In genomic region chr1:132416943-132417290, GRCm38 (mm10) we compare ENCODE assay signal across 8 mouse cellular contexts. TPM values are rescaled to one million over a fixed set of nuclear protein-coding genes. Genes with fewer than 3 reads are reported as not detected.
DNase-seq lines count a peak whose midpoint lies in the region; ATAC-seq and TF ChIP-seq lines count a peak whose summit lies in the region.

No protein-coding gene starts in this region.

- no peaks in the 10 kb centered on the region for H3K9me3 ChIP-seq in kidney, postnatal 0 days (replicated peaks; ENCODE audit: low read length)
- no peaks in the 10 kb centered on the region for H3K9me3 ChIP-seq in embryonic facial prominence, embryonic 11.5 days (replicated peaks; ENCODE audit: control insufficient read depth, low read length)
- H3K9me3 ChIP-seq in hindbrain, postnatal 0 days (ENCODE audit: low read length), result no peaks in the 10 kb centered on the region
- no peaks in the 10 kb centered on the region for H3K9me3 ChIP-seq in midbrain, embryonic 15.5 days

- peak overlapping the region; percentile 97 for H3K27ac ChIP-seq in kidney, postnatal 0 days
- peak overlapping the region; percentile 85 for H3K27ac ChIP-seq in embryonic facial prominence, embryonic 11.5 days (replicated peaks; ENCODE audit: low read depth, low read length)
- H3K27ac ChIP-seq in hindbrain, postnatal 0 days, result peak overlapping the region; percentile 91
- peak overlapping the region; percentile 91 for H3K27ac ChIP-seq in midbrain, embryonic 15.5 days

- no peaks in the 10 kb centered on the region for H3K27me3 ChIP-seq in kidney, postnatal 0 days (ENCODE audit: insufficient read depth, low read length)
- no peaks in the 10 kb centered on the region for H3K27me3 ChIP-seq in embryonic facial prominence, embryonic 11.5 days (ENCODE audit: control insufficient read depth, insufficient read depth, low read length)
- H3K27me3 ChIP-seq in hindbrain, postnatal 0 days (ENCODE audit: insufficient read depth, low read length), result no peaks in the 10 kb centered on the region
- no peaks in the 10 kb centered on the region for H3K27me3 ChIP-seq in midbrain, embryonic 15.5 days (replicated peaks)

- no peak for DNase-seq in kidney, postnatal 0 days (ENCODE audit: low spot score)
- no peak for DNase-seq in kidney, postnatal 36 days
- DNase-seq in embryonic facial prominence, embryonic 11.5 days (ENCODE audit: low spot score), result no peak
- DNase-seq in hindbrain, postnatal 0 days (ENCODE audit: low spot score), result no peak
- DNase-seq in spleen, postnatal 10 days (ENCODE audit: low spot score in 2 of 2), result no peak
- no peak for DNase-seq in right cerebral cortex, postnatal 25 days

- WGBS in kidney, postnatal 0 days, result 12% methylated on average over 6 of the region's 6 CpGs
- 21% methylated on average over 6 of the region's 6 CpGs for WGBS in embryonic facial prominence, embryonic 11.5 days
- WGBS in hindbrain, postnatal 0 days, result 20% methylated on average over 6 of the region's 6 CpGs
- 16% methylated on average over 6 of the region's 6 CpGs for WGBS in midbrain, embryonic 15.5 days

- peak overlapping the region; percentile 78 for H3K4me2 ChIP-seq in kidney, postnatal 0 days (ENCODE audit: low read length)
- peak overlapping the region; percentile 78 for H3K4me2 ChIP-seq in embryonic facial prominence, embryonic 11.5 days (ENCODE audit: low read depth, low read length)
- peak overlapping the region; percentile 82 for H3K4me2 ChIP-seq in hindbrain, postnatal 0 days (ENCODE audit: low read depth, low read length)
- H3K4me2 ChIP-seq in midbrain, embryonic 15.5 days, result peak overlapping the region; percentile 89

- H3K36me3 ChIP-seq in kidney, postnatal 0 days (ENCODE audit: insufficient read depth, low read length), result no peaks in the 10 kb centered on the region
- H3K36me3 ChIP-seq in embryonic facial prominence, embryonic 11.5 days (replicated peaks; ENCODE audit: control insufficient read depth, insufficient read depth, low read depth, low read length), result no peaks in the 10 kb centered on the region
- no peaks in the 10 kb centered on the region for H3K36me3 ChIP-seq in hindbrain, postnatal 0 days (ENCODE audit: insufficient read depth, low read length)
- H3K36me3 ChIP-seq in midbrain, embryonic 15.5 days (replicated peaks), result no peaks in the 10 kb centered on the region

- ATAC-seq in kidney, postnatal 0 days (replicated peaks; ENCODE audit: low FRiP score, low read depth), result no peak
- no peak for ATAC-seq in embryonic facial prominence, embryonic 11.5 days (replicated peaks; ENCODE audit: insufficient number of reproducible peaks, low FRiP score, low TSS enrichment, low read depth)
- no peak for ATAC-seq in hindbrain, postnatal 0 days
- no peak for ATAC-seq in midbrain, embryonic 15.5 days (replicated peaks)
- ATAC-seq in monocyte, adult 5-6 weeks (replicated peaks; ENCODE audit: insufficient number of reproducible peaks, low FRiP score, low TSS enrichment, poor library complexity, severe bottlenecking), result no peak

- H3K9ac ChIP-seq in kidney, postnatal 0 days (ENCODE audit: low read depth, low read length), result peak overlapping the region; percentile 90
- peak overlapping the region; percentile 86 for H3K9ac ChIP-seq in embryonic facial prominence, embryonic 11.5 days (replicated peaks; ENCODE audit: low read length)
- H3K9ac ChIP-seq in hindbrain, postnatal 0 days (replicated peaks; ENCODE audit: low read length), result peak overlapping the region; percentile 77
- peak overlapping the region; percentile 91 for H3K9ac ChIP-seq in midbrain, embryonic 15.5 days

- no peak for TF ChIP-seq CTCF in kidney, postnatal 0 days (IDR thresholded peaks at IDR 0.05; ENCODE audit: low read depth)
- TF ChIP-seq CTCF in hindbrain, postnatal 0 days (IDR thresholded peaks at IDR 0.05; ENCODE audit: low read depth), result no peak

- peaks cover 21% of the 10 kb centered on the region for H3K4me1 ChIP-seq in kidney, postnatal 0 days (replicated peaks; ENCODE audit: insufficient read depth, low read length)
- no peaks in the 10 kb centered on the region for H3K4me1 ChIP-seq in embryonic facial prominence, embryonic 11.5 days (ENCODE audit: control insufficient read depth, insufficient read depth, low read length)
- peaks cover 16% of the 10 kb centered on the region for H3K4me1 ChIP-seq in hindbrain, postnatal 0 days (ENCODE audit: insufficient read depth, low read length)
- peaks cover 25% of the 10 kb centered on the region for H3K4me1 ChIP-seq in midbrain, embryonic 15.5 days

- H3K4me3 ChIP-seq in kidney, postnatal 0 days (replicated peaks; ENCODE audit: low read depth, low read length), result peak overlapping the region; percentile 86
- peak overlapping the region; percentile 77 for H3K4me3 ChIP-seq in embryonic facial prominence, embryonic 11.5 days (ENCODE audit: low read depth, low read length)
- peak overlapping the region; percentile 82 for H3K4me3 ChIP-seq in hindbrain, postnatal 0 days (ENCODE audit: low read length)
- H3K4me3 ChIP-seq in midbrain, embryonic 15.5 days, result peak overlapping the region; percentile 91

RNA-seq across cellular contexts. Expression of gene Dstyk, which starts 0.4 kb away (rescaled TPM):
- 12.5 and 13.9 TPM in 2 replicates for polyA plus RNA-seq in kidney, postnatal 0 days (2015; fragmentation: Nextera tagmentation; extraction: Ambion mirVana)
- polyA plus RNA-seq in embryonic facial prominence, embryonic 11.5 days (2014; fragmentation: Nextera tagmentation; extraction: Ambion mirVana), result 11.9 and 13.7 TPM in 2 replicates
- total RNA-seq in hindbrain, postnatal 0 days (2014; rRNA removed), result 21.3 and 31.8 TPM in 2 replicates
- polyA plus RNA-seq in hindbrain, postnatal 0 days (2015; fragmentation: Nextera tagmentation; extraction: Ambion mirVana), result 5.7 and 6.2 TPM in 2 replicates
- 12.1 and 12.4 TPM in 2 replicates for polyA plus RNA-seq in midbrain, embryonic 15.5 days (2015; fragmentation: Nextera tagmentation; extraction: Ambion mirVana)
- total RNA-seq in monocyte, adult 5-6 weeks (2017), result 40.6 to 56.0 TPM (median 54.3 TPM) in 3 replicates

RNA-seq across cellular contexts. Expression of gene Tmcc2, which starts 25.8 kb away (rescaled TPM):
- polyA plus RNA-seq in kidney, postnatal 0 days (2015; fragmentation: Nextera tagmentation; extraction: Ambion mirVana), result 4.3 and 4.5 TPM in 2 replicates
- polyA plus RNA-seq in embryonic facial prominence, embryonic 11.5 days (2014; fragmentation: Nextera tagmentation; extraction: Ambion mirVana), result 6.8 and 8.0 TPM in 2 replicates
- 138 and 151 TPM in 2 replicates for total RNA-seq in hindbrain, postnatal 0 days (2014; rRNA removed)
- polyA plus RNA-seq in hindbrain, postnatal 0 days (2015; fragmentation: Nextera tagmentation; extraction: Ambion mirVana), result 33.5 and 34.0 TPM in 2 replicates
- polyA plus RNA-seq in midbrain, embryonic 15.5 days (2015; fragmentation: Nextera tagmentation; extraction: Ambion mirVana), result 38.4 and 39.4 TPM in 2 replicates
- total RNA-seq in monocyte, adult 5-6 weeks (2017), result 3.8 to 9.4 TPM (median 6.3 TPM) in 3 replicates
